Mouse (Mus musculus) testis, adult 2 months (tissue): ENCODE results near the gene Agps. TPM values are rescaled to one million over a fixed set of nuclear protein-coding genes. Genes with fewer than 3 reads are reported as not detected.

ENCODE experiments used
- H3K27ac ChIP-seq: fragments of 200-500 bp; 2 replicates; pipeline ENCODE4 v1.5.1; 2012; ENCODE audit warnings: low read depth, low read length; ENCODE audit not compliant: control insufficient read depth, insufficient read depth
- H3K27me3 ChIP-seq: fragments of 200-500 bp; 2 replicates; pipeline ENCODE4 v1.6.1; 2012; ENCODE audit warnings: mild to moderate bottlenecking, low read length, moderate library complexity; ENCODE audit not compliant: control insufficient read depth, insufficient read depth
- H3K36me3 ChIP-seq: fragments of 200-500 bp; 2 replicates; pipeline ENCODE4 v1.6.1; 2012; ENCODE audit warnings: mild to moderate bottlenecking, low read length; ENCODE audit not compliant: control insufficient read depth, insufficient read depth
- H3K4me1 ChIP-seq: fragments of 200-500 bp; 2 replicates; pipeline ENCODE4 v1.6.1; 2012; ENCODE audit warnings: low read length; ENCODE audit not compliant: control insufficient read depth, insufficient read depth
- H3K4me3 ChIP-seq: fragments of 200-500 bp; 2 replicates; pipeline ENCODE4 v1.5.1; 2012; ENCODE audit warnings: low read depth, mild to moderate bottlenecking, low read length, moderate library complexity, mixed read lengths; ENCODE audit not compliant: control insufficient read depth
- CTCF ChIP-seq: fragments of 200-500 bp; IDR thresholded peaks from 2 replicates; pipeline ENCODE4 v1.5.1; 2012; ENCODE audit warnings: low read depth, mild to moderate bottlenecking, inconsistent platforms, low read length, moderate library complexity; ENCODE audit not compliant: control insufficient read depth, insufficient read depth, insufficient replicate concordance
- POLR2A ChIP-seq: fragments of 200-500 bp; IDR thresholded peaks from 2 replicates; pipeline ENCODE4 v1.6.1; 2012; ENCODE audit warnings: low read depth, mild to moderate bottlenecking, inconsistent platforms, low read length, moderate library complexity; ENCODE audit not compliant: control insufficient read depth
- polyA plus RNA-seq: library from polyadenylated mRNA; depleted of rRNA; stranded (reverse); fragments of >200 nt; gene quantifications from 2 replicates; pipeline ENCODE4 v1.2.3, GENCODE M21; 2012

The Agps gene
- polyA plus RNA-seq, 1 experiment: 1.9 TPM

DNA sequence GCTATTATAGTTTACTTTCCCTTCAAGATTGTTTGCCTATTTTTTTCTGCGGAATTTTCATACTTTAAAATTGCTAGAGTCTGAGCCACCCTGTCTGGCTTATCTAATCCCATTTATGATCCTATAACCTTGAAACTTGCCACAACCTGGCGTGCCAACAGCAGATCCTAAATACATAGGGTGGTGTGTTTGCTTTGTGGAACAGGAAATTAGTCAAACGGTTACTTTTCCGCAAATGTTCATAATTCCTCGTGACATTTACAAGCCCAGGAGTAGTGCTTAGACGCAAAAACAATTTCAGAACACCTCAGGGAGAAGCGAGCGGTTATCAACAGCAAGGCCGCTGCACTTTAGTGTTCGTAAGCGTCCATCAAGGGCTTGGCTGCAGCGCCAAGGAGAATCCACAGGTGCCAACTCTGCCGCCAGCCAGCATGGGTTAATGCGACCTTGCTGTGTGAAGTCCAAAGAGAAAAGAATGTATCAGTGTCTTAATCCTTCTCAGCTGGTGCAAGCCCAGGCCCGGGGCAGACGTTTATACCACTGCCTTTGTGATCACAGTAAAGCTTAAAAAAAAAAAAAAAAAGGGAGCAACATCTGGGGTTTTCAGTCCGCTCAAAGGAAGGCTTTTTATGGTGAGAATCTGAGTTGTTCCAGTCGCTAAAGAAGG, 127.3 kb downstream of the Agps start:
- Histone ChIP-seq H3K27ac (no peak overlapping the region), H3K36me3 (no peaks in the 10 kb centered on the region), H3K4me1 (peaks cover 7% of the 10 kb centered on the region), H3K27me3 (no peaks in the 10 kb centered on the region), H3K4me3 (peak overlapping the region; percentile 22; the same call in 1 of the 2 replicates)
- TF ChIP-seq CTCF (no peak), POLR2A (no peak)

DNA sequence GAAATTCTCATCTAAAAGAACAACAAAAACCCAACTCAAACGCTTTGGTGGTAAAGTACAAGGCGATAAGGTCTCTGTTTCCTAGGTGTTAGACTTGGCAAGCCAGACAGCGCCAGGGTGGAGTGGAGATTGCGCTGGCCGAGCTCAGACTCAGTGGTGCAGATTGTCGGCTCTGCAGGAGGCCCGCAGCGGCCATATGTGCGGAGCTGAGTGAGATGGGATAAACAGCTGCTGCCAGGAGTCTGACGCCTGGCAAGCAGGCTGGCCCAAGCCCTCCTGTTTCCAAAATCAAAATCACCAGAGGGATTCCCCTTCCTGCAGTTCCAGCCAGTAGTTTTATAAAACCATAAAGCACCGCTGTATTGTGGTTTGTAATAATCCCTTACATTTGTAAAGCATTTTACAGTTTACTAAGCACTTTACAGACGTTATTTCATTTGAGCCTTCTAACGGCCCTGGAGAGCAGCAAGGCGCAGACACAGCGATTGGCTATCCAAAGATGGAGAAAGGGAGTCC, 127.9 kb downstream of the Agps start:
- TF ChIP-seq POLR2A: no peak
- TF ChIP-seq CTCF: no peak
- Histone ChIP-seq H3K27ac (no peak overlapping the region), H3K27me3 (no peaks in the 10 kb centered on the region), H3K36me3 (no peaks in the 10 kb centered on the region), H3K4me1 (peaks cover 7% of the 10 kb centered on the region), H3K4me3 (no peak overlapping the region; the same call in 1 of the 2 replicates)

DNA sequence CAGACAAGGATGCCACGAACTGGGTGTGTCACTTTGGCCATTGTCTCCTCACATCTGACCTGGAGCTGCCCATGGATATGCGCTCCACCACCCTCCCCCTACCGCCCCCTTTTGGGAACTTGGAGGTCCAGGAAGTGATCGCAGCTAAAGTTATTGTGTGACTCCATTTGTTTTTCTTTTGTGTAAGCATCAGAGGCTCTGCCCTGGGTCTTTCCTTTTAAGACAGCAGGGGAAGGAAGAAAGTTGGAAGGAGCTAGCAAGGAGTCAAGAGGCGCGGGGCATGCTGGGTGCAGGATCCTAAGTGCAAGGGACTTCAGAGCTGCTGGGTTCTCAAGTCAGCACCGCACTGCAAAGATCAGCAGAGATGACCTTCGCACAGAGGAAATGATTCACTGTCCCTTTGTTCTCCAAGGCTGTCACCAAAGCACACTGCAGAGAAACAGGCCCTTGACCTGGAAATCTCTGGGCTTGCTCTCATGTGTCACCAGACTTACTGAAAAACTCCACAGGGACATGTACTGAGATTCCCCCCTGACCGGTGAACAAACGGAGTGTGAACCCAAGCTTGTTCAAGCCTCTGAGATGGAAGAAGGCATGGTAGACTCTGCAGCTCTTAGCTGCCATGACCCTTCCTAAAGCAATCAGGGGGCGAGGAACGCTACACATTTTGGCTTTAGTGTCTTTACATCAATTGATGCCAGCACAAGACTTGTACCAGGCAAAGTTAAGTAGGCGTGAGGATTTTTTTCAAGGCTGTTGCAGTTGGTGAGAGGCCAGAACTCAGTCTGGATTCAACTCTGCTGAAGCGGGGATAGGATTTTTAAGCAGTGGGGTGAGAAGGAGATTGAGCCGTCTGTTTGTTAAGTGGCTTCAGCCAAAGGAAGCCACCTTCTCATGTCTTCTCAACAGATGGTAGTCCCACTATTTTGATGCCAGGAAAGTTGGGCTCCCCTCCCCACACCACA, 128.7 kb downstream of the Agps start:
- no peak overlapping the region for H3K4me3 ChIP-seq

DNA sequence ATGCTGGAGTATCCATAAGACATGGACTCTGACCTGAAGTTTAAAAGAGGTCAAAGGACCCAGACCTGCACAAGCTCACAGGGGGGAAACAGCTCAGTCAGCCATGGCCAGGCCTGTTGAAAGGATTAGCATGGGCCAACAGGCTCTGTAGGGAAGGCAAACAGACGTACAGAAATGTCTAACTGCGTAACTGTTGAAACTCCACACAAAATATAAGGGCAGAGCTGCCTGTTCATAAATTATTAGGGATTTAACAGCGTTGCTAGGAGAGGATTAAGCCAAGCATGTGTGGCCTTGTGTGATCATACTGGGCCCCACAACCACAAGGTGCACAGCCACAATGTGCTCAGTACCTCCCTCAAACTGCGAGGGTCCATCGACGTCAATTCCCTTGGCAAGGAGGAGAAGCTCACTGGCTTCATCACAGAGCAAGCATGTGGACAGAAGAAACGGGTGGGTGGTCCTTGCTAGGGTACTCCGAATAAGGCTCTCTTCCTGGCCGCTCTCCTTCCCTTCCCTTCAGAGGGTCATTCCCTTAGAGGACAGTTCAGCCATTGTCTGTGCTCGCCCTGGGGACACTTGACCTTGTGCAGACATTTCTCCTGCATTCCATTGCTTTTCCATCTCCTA, 131.3 kb downstream of the Agps start:
- Histone ChIP-seq H3K27ac (no peak overlapping the region), H3K4me3 (no peak overlapping the region), H3K36me3 (no peaks in the 10 kb centered on the region), H3K4me1 (peaks cover 7% of the 10 kb centered on the region), H3K27me3 (no peaks in the 10 kb centered on the region)
- TF ChIP-seq POLR2A: no peak

More for the DNA sequence above, 128.7 kb downstream of the Agps start:
- H3K27me3 ChIP-seq: no peaks in the 10 kb centered on the region
- peaks cover 7% of the 10 kb centered on the region for H3K4me1 ChIP-seq
- no peak for TF ChIP-seq CTCF
- no peak for TF ChIP-seq POLR2A
- H3K36me3 ChIP-seq: no peaks in the 10 kb centered on the region
- H3K27ac ChIP-seq: no peak overlapping the region

DNA sequence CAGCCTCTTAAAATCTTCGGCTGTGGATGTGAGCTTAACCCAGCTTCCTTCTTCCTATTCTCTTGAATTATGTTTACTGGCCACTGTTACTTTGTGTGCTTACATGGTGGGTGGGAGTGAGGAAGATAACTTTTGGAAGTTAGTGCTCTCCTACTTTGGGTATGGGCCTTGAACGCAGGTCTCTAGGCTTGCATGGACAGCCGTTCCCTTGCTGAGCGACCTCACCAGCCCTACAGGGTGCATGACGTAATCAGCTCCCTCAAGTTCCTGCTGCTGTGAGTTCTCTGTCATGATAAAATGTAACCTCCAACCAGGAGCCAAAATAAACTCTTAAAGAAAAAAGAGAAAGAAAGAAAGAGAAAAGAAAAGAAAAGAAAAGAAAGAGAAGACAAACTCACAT, 132.1 kb downstream of the Agps start:
- no peak overlapping the region for H3K27ac ChIP-seq
- TF ChIP-seq CTCF (no peak), POLR2A (no peak)
- no peaks in the 10 kb centered on the region for H3K27me3 ChIP-seq
- H3K4me1 ChIP-seq: peaks cover 7% of the 10 kb centered on the region
- no peaks in the 10 kb centered on the region for H3K36me3 ChIP-seq
- H3K4me3 ChIP-seq: no peak overlapping the region

DNA sequence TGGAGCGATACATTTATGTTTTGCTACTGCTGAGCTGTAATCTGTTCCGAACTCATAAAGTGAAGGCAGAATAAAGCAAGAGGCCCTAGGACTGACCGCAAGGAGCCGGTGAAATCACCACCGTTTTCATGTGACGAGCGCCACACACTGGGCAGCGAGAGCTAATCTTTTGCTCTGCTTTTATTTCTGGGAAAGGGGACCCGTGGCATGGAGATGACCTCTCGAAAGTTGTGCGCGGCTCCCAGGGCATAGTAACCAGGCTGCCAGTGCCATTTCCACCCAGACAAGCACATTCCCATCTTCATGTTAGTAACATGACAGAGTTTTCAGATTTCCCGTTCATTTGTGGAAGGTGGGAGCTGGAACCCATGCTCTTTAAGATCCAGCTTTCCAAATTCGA, 132.5 kb downstream of the Agps start:
- no peaks in the 10 kb centered on the region for H3K36me3 ChIP-seq
- TF ChIP-seq POLR2A (no peak), CTCF (peak; percentile 38; the same call in 1 of the 2 replicates)
- no peak overlapping the region for H3K27ac ChIP-seq
- H3K4me1 ChIP-seq: peaks cover 7% of the 10 kb centered on the region
- no peaks in the 10 kb centered on the region for H3K27me3 ChIP-seq
- H3K4me3 ChIP-seq: no peak overlapping the region

DNA sequence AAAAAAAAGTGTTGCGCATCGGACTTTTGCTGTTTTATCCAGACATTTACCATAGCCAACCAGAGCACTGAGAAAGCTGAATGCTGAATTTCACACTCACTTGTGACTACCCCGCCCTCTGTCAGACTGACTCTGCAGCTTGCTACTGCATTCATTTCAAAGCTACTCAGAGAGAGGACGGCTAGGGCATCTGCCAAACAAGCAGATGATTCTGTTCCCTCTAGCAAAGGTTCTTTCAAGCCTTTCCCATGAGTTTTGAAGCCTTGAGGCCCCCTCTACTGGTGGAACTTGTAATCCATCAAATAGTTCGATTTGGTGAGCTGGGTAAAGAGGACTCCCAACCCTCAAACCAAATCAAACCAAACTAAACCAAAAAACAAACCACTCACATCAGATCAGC, 133.0 kb downstream of the Agps start:
- H3K36me3 ChIP-seq: no peaks in the 10 kb centered on the region
- peaks cover 5% of the 10 kb centered on the region for H3K4me1 ChIP-seq
- no peak overlapping the region for H3K27ac ChIP-seq
- no peak for TF ChIP-seq CTCF
- no peak for TF ChIP-seq POLR2A
- H3K27me3 ChIP-seq: no peaks in the 10 kb centered on the region
- H3K4me3 ChIP-seq: no peak overlapping the region
